Mouse (Mus musculus) mesoderm, embryonic 11.5 days (tissue): ENCODE measurements at regions not wholly inside any gene's neighbourhood (a gene's known extent, or its start where the extent isn't known, plus 50 kb on each side); places are given as distances from the start of the nearest gene placed in this dataset.

Experiments used
- DNase-seq: peaks from one replicate; pipeline ENCODE4 v3.0.0-alpha.2; 2012; ENCODE audit warnings: low read depth, low spot score

GRCm38 (mm10) chrX:58812824-58813223, 96.3 kb upstream of the 4930550L24Rik start:
- peak; percentile 10 for DNase-seq
